Mouse (Mus musculus) intestine, embryonic 16.5 days (tissue): ENCODE data around the gene Actr3. TPM values are rescaled to one million over a fixed set of nuclear protein-coding genes. Genes with fewer than 3 reads are reported as not detected.
A peak's percentile ranks its signal among the peaks of the same experiment; 100 is the strongest.

Experiments used
- ATAC-seq: fragments of 200-750 bp; cut with Nextera tagmentation; 2 replicates; pipeline ENCODE4 v1.8.0; 2017; ENCODE audit warnings: moderate TSS enrichment, moderate library complexity
- H3K27ac ChIP-seq: fragments of 300-500 bp; sonication (generic); 2 replicates; pipeline ENCODE4 v1.5.1; 2014; ENCODE audit warnings: mild to moderate bottlenecking, low read length
- H3K27me3 ChIP-seq: fragments of 300-500 bp; sonication (generic); replicated peaks from 2 replicates; pipeline ENCODE4 v1.6.1; 2014; ENCODE audit warnings: low read length, control low read depth, mixed read lengths; ENCODE audit not compliant: control insufficient read depth, insufficient read depth
- H3K36me3 ChIP-seq: fragments of 300-500 bp; sonication (generic); 2 replicates; pipeline ENCODE4 v1.6.1; 2014; ENCODE audit warnings: low read length, control low read depth; ENCODE audit not compliant: control insufficient read depth, insufficient read depth
- H3K4me1 ChIP-seq: fragments of 300-500 bp; sonication (generic); 2 replicates; pipeline ENCODE4 v1.6.1; 2014; ENCODE audit warnings: low read length, control low read depth, mixed read lengths; ENCODE audit not compliant: control insufficient read depth, insufficient read depth
- H3K4me2 ChIP-seq: fragments of 300-500 bp; sonication (generic); 2 replicates; pipeline ENCODE4 v1.6.1; 2014; ENCODE audit warnings: low read depth, low read length, control low read depth
- H3K4me3 ChIP-seq: fragments of 300-500 bp; sonication (generic); 2 replicates; pipeline ENCODE4 v1.5.1; 2014; ENCODE audit warnings: mild to moderate bottlenecking, low read length
- H3K9ac ChIP-seq: fragments of 300-500 bp; sonication (generic); 2 replicates; pipeline ENCODE4 v1.6.1; 2014; ENCODE audit warnings: low read depth, low read length
- H3K9me3 ChIP-seq: fragments of 300-500 bp; sonication (generic); 2 replicates; pipeline ENCODE4 v1.6.1; 2016; ENCODE audit warnings: low read length, control low read depth; ENCODE audit not compliant: control insufficient read depth
- WGBS: fragments of 180-500 bp; shearing (Covaris S2); extraction: QIAGEN DNeasy Blood & Tissue Kit; methylation state at CpG from one replicate; pipeline ENCODE4 v1.1.7; 2014; 5-methylcytosine and 5-hydroxymethylcytosine counted together
- polyA plus RNA-seq: library from polyadenylated mRNA; unstranded; fragments of >200 nt; fragmentation: Nextera tagmentation; extraction: Ambion mirVana; gene quantifications from 2 replicates; pipeline ENCODE4 v1.2.1, GENCODE M21; 2015

The Actr3 gene
- polyA plus RNA-seq, 1 experiment from 2014 or later: 361 TPM

DNA sequence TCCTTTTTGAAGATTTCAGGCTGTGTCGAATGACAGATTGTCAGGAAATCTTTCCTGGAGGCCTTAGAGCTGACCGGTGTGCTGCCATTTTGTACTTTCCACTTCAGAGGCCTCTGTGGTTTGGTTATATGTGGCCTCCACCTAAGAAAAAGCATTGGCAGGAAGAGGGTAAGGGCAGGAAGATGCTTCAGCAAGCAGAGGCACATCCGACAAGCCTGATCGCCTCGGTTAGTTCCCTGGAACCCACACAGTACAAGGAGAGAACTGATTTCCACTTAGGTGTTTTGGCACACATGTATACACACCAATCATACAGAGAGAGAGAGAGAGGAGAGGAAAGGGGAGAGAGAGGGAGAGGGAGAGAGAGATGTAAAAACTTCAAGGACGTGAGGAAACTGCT, 5.7 kb upstream of the Actr3 start:
- Histone ChIP-seq H3K9ac (no peak overlapping the region), H3K27ac (peak overlapping the region; percentile 27), H3K4me2 (no peak overlapping the region), H3K9me3 (no peaks in the 10 kb centered on the region), H3K4me3 (no peak overlapping the region), H3K36me3 (no peaks in the 10 kb centered on the region), H3K4me1 (no peaks in the 10 kb centered on the region), H3K27me3 (no peaks in the 10 kb centered on the region)
- 80% methylated on average over 6 of the region's 6 CpGs for WGBS
- 0 out of 2 replicates have a peak, but pooled peaks have one; percentile 3 for ATAC-seq

- Histone ChIP-seq H3K9ac (no peak overlapping the region), H3K36me3 (no peaks in the 10 kb centered on the region), H3K27me3 (no peaks in the 10 kb centered on the region), H3K9me3 (no peaks in the 10 kb centered on the region), H3K4me1 (no peaks in the 10 kb centered on the region), H3K4me3 (no peak overlapping the region), H3K4me2 (no peak overlapping the region), H3K27ac (no peak overlapping the region)
- 95% methylated on average over 3 of the region's 3 CpGs for WGBS
- ATAC-seq: no peak
Measured at GRCm38 (mm10) chr1:125439556-125439955, 4.0 kb upstream of the Actr3 start.

- Histone ChIP-seq H3K27ac (no peak overlapping the region), H3K9ac (no peak overlapping the region), H3K4me3 (no peak overlapping the region), H3K9me3 (no peaks in the 10 kb centered on the region), H3K4me1 (no peaks in the 10 kb centered on the region), H3K4me2 (no peak overlapping the region), H3K36me3 (no peaks in the 10 kb centered on the region), H3K27me3 (no peaks in the 10 kb centered on the region)
- 81% methylated on average over 2 of the region's 2 CpGs for WGBS
- no peak for ATAC-seq
Measured at GRCm38 (mm10) chr1:125438826-125439225, 3.3 kb upstream of the Actr3 start.

GRCm38 (mm10) chr1:125437927-125438326, 2.4 kb upstream of the Actr3 start:
- no peak for ATAC-seq
- Histone ChIP-seq H3K27ac (no peak overlapping the region), H3K4me2 (no peak overlapping the region), H3K36me3 (no peaks in the 10 kb centered on the region), H3K4me1 (0 out of 2 replicates have a peak, but pooled peaks cover 3% of the 10 kb centered on the region), H3K9me3 (no peaks in the 10 kb centered on the region), H3K4me3 (no peak overlapping the region), H3K27me3 (no peaks in the 10 kb centered on the region), H3K9ac (no peak overlapping the region)
- WGBS: 43% methylated on average over 3 of the region's 3 CpGs

DNA sequence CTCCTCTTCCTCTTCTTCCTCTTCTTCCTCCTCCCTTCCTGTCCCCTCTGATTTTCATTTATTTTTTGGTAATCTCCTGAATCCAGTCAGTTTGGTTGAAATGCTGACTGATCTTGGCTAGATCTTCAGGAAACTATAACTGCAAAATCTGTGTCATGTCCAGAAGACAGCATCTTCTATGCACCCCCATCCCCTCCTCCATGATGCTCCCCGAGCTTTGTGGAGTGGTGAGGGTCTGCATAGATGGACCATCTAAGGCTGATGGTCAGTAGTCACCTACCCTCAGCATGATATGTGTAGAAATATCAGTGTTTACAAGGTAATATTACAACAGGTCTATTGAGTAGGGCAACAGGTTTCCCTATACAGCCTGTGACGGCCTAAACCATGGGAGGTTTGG, 1.6 kb upstream of the Actr3 start:
- Histone ChIP-seq H3K36me3 (no peaks in the 10 kb centered on the region), H3K9me3 (no peaks in the 10 kb centered on the region), H3K27ac (no peak overlapping the region), H3K9ac (no peak overlapping the region), H3K4me1 (peaks cover 7% of the 10 kb centered on the region; the same call in 1 of the 2 replicates), H3K4me2 (no peak overlapping the region), H3K27me3 (no peaks in the 10 kb centered on the region), H3K4me3 (no peak overlapping the region)
- no peak for ATAC-seq
- WGBS: 86% methylated on average over 2 of the region's 2 CpGs

- ATAC-seq: peak; percentile 60; the same call in 1 of the 2 replicates
- Histone ChIP-seq H3K27me3 (no peaks in the 10 kb centered on the region), H3K4me2 (peak overlapping the region; percentile 62; the same call in 1 of the 2 replicates), H3K4me1 (peaks cover 20% of the 10 kb centered on the region), H3K36me3 (no peaks in the 10 kb centered on the region), H3K4me3 (peak overlapping the region; percentile 83), H3K9ac (peak overlapping the region; percentile 94), H3K9me3 (no peaks in the 10 kb centered on the region), H3K27ac (peak overlapping the region; percentile 98)
- 3% methylated on average over 22 of the region's 23 CpGs for WGBS
Measured at GRCm38 (mm10) chr1:125435018-125435368, 534 bp downstream of the Actr3 start.

DNA sequence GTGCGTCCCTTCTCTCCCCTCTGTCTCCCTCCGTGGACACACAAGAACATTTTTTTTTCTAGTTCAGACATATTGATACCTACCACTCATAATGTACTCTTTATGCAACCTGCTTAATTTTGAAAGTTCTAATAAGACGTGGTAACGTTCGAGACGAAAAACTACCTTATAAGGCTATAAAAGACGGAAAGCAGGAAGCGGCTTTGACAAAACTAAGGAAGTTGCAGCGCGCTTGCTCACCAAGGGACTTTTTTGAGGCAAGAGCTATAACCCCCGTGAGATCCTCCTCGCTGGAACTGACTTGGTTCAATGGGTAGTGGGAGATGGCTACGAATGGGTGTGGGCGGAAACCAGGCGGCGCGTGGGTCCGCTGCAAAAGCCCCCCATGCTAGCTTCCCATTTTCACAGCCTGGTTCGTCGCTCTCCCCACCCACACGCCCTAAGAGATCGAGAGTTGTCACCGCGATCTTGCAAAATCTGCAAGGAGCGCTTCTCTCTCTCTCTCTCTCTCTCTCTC, 984 bp downstream of the Actr3 start:
- no peaks in the 10 kb centered on the region for H3K27me3 ChIP-seq
- H3K9ac ChIP-seq: peak overlapping the region; percentile 94
- no peaks in the 10 kb centered on the region for H3K36me3 ChIP-seq
- peaks cover 22% of the 10 kb centered on the region for H3K4me1 ChIP-seq
- H3K4me3 ChIP-seq: peak overlapping the region; percentile 83
- WGBS: under 1% methylated on average over 25 of the region's 25 CpGs
- ATAC-seq: peak; percentile 6
- peak overlapping the region; percentile 62 for H3K4me2 ChIP-seq
- H3K9me3 ChIP-seq: no peaks in the 10 kb centered on the region
- peak overlapping the region; percentile 98 for H3K27ac ChIP-seq

DNA sequence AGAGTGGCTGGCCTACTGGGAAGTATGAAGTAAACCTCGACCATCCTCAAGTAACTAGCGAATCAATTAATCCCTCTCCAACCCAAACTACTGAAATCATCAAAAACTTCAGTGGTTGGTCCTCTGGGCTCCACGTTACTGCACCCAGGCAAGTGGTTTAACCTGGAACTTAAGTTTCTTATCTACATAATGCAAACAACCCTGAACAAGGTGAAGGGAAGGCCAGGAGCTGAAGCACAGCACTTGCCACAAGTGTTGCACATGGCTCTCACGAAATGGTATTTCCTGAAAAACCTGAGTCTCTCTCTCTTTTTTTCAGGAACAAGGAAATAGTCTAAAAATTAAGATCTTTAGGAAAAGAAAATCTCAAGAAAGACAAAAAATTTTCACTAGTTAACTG, 4.2 kb downstream of the Actr3 start:
- no peaks in the 10 kb centered on the region for H3K36me3 ChIP-seq
- no peak overlapping the region for H3K4me3 ChIP-seq
- WGBS: 54% methylated on average over 4 of the region's 4 CpGs
- H3K4me1 ChIP-seq: peaks cover 29% of the 10 kb centered on the region
- H3K4me2 ChIP-seq: 0 out of 2 replicates have a peak overlapping the region, but pooled peaks have one; percentile 25
- H3K27me3 ChIP-seq: no peaks in the 10 kb centered on the region
- no peak overlapping the region for H3K9ac ChIP-seq
- no peak for ATAC-seq
- no peaks in the 10 kb centered on the region for H3K9me3 ChIP-seq
- no peak overlapping the region for H3K27ac ChIP-seq

GRCm38 (mm10) chr1:125430737-125431136, 4.8 kb downstream of the Actr3 start:
- 43% methylated on average over 7 of the region's 7 CpGs for WGBS
- Histone ChIP-seq H3K27me3 (no peaks in the 10 kb centered on the region), H3K4me3 (no peak overlapping the region), H3K36me3 (no peaks in the 10 kb centered on the region), H3K4me1 (peaks cover 29% of the 10 kb centered on the region), H3K9ac (no peak overlapping the region), H3K9me3 (no peaks in the 10 kb centered on the region), H3K4me2 (peak overlapping the region; percentile 25; the same call in 1 of the 2 replicates), H3K27ac (peak overlapping the region; percentile 54)
- ATAC-seq: no peak

DNA sequence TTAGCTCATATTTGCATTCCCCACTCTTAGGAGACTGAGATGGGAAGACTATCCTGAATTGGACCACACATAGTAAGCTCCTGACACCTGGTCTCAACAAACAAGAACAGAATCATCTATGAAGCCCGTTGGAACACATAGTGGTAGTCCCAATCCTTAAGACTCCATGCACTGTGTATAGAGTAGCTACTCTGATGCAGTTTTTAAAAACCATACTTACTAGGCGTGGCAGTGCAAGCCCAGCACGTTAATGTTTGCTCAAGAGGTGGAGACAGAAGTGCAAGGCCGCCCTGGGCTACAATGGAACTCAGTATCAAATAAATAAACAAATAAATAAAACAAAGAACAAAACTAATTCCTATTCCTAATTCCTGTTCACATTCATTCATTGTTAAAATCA, 5.5 kb downstream of the Actr3 start:
- no peak overlapping the region for H3K27ac ChIP-seq
- WGBS: 62% methylated on average over 4 of the region's 4 CpGs

More for the DNA sequence above, 5.5 kb downstream of the Actr3 start:
- H3K4me3 ChIP-seq: no peak overlapping the region
- H3K36me3 ChIP-seq: no peaks in the 10 kb centered on the region
- no peaks in the 10 kb centered on the region for H3K27me3 ChIP-seq
- 0 out of 2 replicates have a peak, but pooled peaks have one; percentile 7 for ATAC-seq
- 0 out of 2 replicates have a peak overlapping the region, but pooled peaks have one; percentile 19 for H3K4me2 ChIP-seq
- H3K4me1 ChIP-seq: peaks cover 29% of the 10 kb centered on the region
- no peaks in the 10 kb centered on the region for H3K9me3 ChIP-seq
- H3K9ac ChIP-seq: no peak overlapping the region
